Mouse (Mus musculus): Measurements from ENCODE around the gene Cnnm4. TPM values are rescaled to one million over a fixed set of nuclear protein-coding genes. Genes with fewer than 3 reads are reported as not detected.

Cnnm4 gene
- total and polyA plus RNA-seq, 3 experiments, result 3.9 to 4.6 (median 4.4) TPM

DNA sequence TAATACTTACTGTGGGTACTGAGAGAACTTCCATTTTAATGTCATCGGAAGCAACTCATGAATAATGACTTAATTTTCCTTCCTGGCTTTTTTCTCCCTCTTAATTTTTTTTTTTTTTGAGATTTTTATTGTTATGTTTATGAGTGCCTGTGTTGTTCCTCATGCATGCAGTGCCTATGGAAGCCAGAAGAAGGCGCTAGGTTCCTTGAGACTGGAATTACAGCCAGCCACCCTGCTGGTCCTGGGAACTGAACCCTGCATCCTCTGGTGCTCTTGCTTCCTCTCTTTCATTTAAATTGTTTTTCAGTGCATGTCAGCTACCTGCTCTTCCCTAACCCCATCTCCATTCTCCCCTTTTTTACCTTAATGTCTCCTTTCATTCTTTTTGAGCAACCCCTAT lies 42.3 kb downstream of the Cnnm4 start:
- H3K27ac ChIP-seq, result no peak overlapping the region
- H3K27me3 ChIP-seq (ENCODE audit: control insufficient read depth, insufficient read depth, low read length), result no peaks in the 10 kb centered on the region
- H3K79me2 ChIP-seq (replicated peaks; ENCODE audit: control insufficient read depth, insufficient read depth, low read length), result 0 out of 2 replicates have a peak, but pooled peaks cover 2% of the 10 kb centered on the region
- H3K36me3 ChIP-seq (ENCODE audit: control insufficient read depth, insufficient read depth, low read length), result peaks cover 4% of the 10 kb centered on the region; the same call in 1 of the 2 replicates
- peak overlapping the region; percentile 68 for H3K4me3 ChIP-seq
- TF ChIP-seq CTCF (IDR thresholded peaks at IDR 0.05) (peak; percentile 67), EP300 (IDR thresholded peaks at IDR 0.05; ENCODE audit: insufficient read depth, low read depth, low read length) (no peak), POLR2A (IDR thresholded peaks at IDR 0.05; ENCODE audit: insufficient read depth, low read depth, low read length) (no peak)
- DNase-seq, result no peak
- WGBS, result 58% methylated on average over 2 of the region's 2 CpGs
- no peak overlapping the region for H3K9ac ChIP-seq (ENCODE audit: low read depth, low read length)
- H3K4me1 ChIP-seq (ENCODE audit: control insufficient read depth, insufficient read depth, low read length), result peaks cover 6% of the 10 kb centered on the region
- intact Hi-C loops (cut with DNase I), result loop anchor here (1.0 kb wide), 1 partner anchor 31 kb away; no protein-coding TSS in a partner anchor

DNA sequence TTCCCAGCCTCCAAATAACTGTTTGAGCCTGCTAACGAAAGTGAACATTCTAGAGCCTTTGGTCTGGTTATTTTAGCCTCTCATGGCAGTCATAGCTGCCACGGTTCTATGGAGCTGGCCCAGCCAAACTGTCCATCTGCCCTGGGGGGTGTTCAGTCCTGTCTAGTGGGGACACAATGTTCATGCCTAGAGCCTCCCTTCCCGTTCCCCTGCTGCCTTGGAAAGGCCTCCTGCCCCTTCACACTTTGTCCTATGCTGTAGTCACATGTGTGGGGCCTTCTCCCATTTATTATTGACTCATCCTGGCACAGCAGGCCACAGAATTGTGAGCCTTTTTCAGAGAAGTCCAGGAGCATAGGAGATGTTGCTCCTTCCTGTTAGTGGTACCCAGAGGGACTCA lies 46.8 kb downstream of the Cnnm4 start:
- Histone ChIP-seq H3K4me1 (ENCODE audit: control insufficient read depth, insufficient read depth, low read length) (peaks cover 5% of the 10 kb centered on the region; the same call in 1 of the 2 replicates), H3K27me3 (ENCODE audit: control insufficient read depth, insufficient read depth, low read length) (no peaks in the 10 kb centered on the region), H3K4me3 (no peak overlapping the region), H3K79me2 (replicated peaks; ENCODE audit: control insufficient read depth, insufficient read depth, low read length) (0 out of 2 replicates have a peak, but pooled peaks cover 2% of the 10 kb centered on the region), H3K36me3 (ENCODE audit: control insufficient read depth, insufficient read depth, low read length) (peaks cover 5% of the 10 kb centered on the region), H3K27ac (no peak overlapping the region), H3K9ac (ENCODE audit: low read depth, low read length) (no peak overlapping the region)
- 56% methylated on average over 3 of the region's 3 CpGs for WGBS
- no peak for DNase-seq
- intact Hi-C loops (cut with DNase I), result no loop called here
- TF ChIP-seq CTCF (IDR thresholded peaks at IDR 0.05) (no peak), POLR2A (IDR thresholded peaks at IDR 0.05; ENCODE audit: insufficient read depth, low read depth, low read length) (no peak), EP300 (IDR thresholded peaks at IDR 0.05; ENCODE audit: insufficient read depth, low read depth, low read length) (no peak)

DNA sequence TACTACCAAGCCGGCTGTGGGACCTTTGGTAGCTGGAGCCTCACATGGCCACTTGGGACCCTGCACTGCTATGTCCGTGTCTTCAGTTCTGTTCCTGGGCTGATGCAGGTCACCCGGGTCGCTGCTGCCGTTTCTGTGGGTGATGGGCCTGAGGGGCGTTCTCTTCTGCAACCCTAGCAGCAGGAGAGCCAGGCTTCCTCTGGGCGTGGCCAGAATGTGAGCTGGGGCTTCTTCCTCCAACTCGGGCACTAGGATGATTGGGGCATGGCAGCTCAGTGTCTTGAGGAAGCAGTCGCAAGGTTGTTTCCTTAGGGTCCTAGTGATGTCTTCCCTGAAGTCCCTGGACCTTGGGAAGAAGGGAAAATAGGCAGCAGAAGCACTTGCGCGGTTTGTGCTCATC lies 48.2 kb downstream of the Cnnm4 start:
- Histone ChIP-seq H3K9ac (ENCODE audit: low read depth, low read length) (no peak overlapping the region), H3K27ac (no peak overlapping the region), H3K4me1 (ENCODE audit: control insufficient read depth, insufficient read depth, low read length) (peaks cover 5% of the 10 kb centered on the region; the same call in 1 of the 2 replicates), H3K4me3 (no peak overlapping the region), H3K27me3 (ENCODE audit: control insufficient read depth, insufficient read depth, low read length) (no peaks in the 10 kb centered on the region), H3K36me3 (ENCODE audit: control insufficient read depth, insufficient read depth, low read length) (peaks cover 3% of the 10 kb centered on the region), H3K79me2 (replicated peaks; ENCODE audit: control insufficient read depth, insufficient read depth, low read length) (0 out of 2 replicates have a peak, but pooled peaks cover 2% of the 10 kb centered on the region)
- no peak for TF ChIP-seq CTCF (IDR thresholded peaks at IDR 0.05)
- TF ChIP-seq EP300 (IDR thresholded peaks at IDR 0.05; ENCODE audit: insufficient read depth, low read depth, low read length), result no peak
- no peak for TF ChIP-seq POLR2A (IDR thresholded peaks at IDR 0.05; ENCODE audit: insufficient read depth, low read depth, low read length)
- 79% methylated on average over 11 of the region's 11 CpGs for WGBS
- intact Hi-C loops (cut with DNase I), result no loop called here
- DNase-seq, result no peak

GRCm38 (mm10) chr1:36522210-36522609 lies 50.8 kb downstream of the Cnnm4 start:
- 89% methylated on average over 7 of the region's 7 CpGs for WGBS
- Histone ChIP-seq H3K27ac (no peak overlapping the region), H3K36me3 (ENCODE audit: control insufficient read depth, insufficient read depth, low read length) (peaks cover 3% of the 10 kb centered on the region), H3K27me3 (ENCODE audit: control insufficient read depth, insufficient read depth, low read length) (no peaks in the 10 kb centered on the region), H3K79me2 (replicated peaks; ENCODE audit: control insufficient read depth, insufficient read depth, low read length) (no peaks in the 10 kb centered on the region), H3K9ac (ENCODE audit: low read depth, low read length) (no peak overlapping the region), H3K4me1 (ENCODE audit: control insufficient read depth, insufficient read depth, low read length) (peaks cover 3% of the 10 kb centered on the region; the same call in 1 of the 2 replicates), H3K4me3 (no peak overlapping the region)
- no peak for DNase-seq
- TF ChIP-seq CTCF (IDR thresholded peaks at IDR 0.05), result no peak
- no peak for TF ChIP-seq POLR2A (IDR thresholded peaks at IDR 0.05; ENCODE audit: insufficient read depth, low read depth, low read length)
- no peak for TF ChIP-seq EP300 (IDR thresholded peaks at IDR 0.05; ENCODE audit: insufficient read depth, low read depth, low read length)
- intact Hi-C loops (cut with DNase I), result no loop called here

DNA sequence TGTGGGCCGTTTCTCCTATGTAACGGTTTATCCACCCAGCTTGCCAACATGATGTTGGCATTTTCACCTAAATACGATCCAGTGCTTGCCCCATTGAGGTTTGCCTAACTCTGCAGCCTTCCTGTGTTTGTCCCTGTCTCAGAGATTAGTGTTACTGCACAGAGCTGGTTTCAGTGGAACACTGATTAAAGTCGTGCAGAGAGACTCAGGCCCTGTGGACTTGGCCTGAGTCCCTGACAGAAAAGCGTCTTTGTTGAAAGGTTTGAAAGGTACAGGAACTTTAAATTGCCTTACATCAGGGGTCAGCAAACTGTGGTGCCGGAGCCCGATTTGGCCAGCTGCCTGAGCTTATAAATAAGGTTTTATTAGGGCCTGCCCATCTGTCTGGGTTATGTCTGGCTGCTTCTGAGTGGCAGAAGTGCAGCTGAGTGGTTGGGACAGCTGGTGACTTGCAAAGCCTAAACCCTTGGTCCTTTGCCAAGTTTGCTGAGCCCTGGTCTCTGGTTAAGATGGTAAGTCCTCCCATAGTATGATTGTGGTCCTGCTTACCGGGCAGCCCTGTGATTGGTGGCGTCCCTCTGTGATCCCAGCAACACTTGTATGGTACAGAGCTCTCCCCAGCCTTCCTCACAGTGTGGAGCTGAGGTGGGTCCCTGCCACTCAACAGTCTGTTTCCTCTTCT lies 52.1 kb downstream of the Cnnm4 start:
- H3K4me1 ChIP-seq (ENCODE audit: control insufficient read depth, insufficient read depth, low read length), result no peaks in the 10 kb centered on the region
- no peak overlapping the region for H3K4me3 ChIP-seq

GRCm38 (mm10) chr1:36524058-36524457 lies 52.6 kb downstream of the Cnnm4 start:
- Histone ChIP-seq H3K4me3 (no peak overlapping the region), H3K9ac (ENCODE audit: low read depth, low read length) (no peak overlapping the region), H3K4me1 (ENCODE audit: control insufficient read depth, insufficient read depth, low read length) (no peaks in the 10 kb centered on the region), H3K27ac (no peak overlapping the region), H3K36me3 (ENCODE audit: control insufficient read depth, insufficient read depth, low read length) (peaks cover 3% of the 10 kb centered on the region), H3K27me3 (ENCODE audit: control insufficient read depth, insufficient read depth, low read length) (no peaks in the 10 kb centered on the region), H3K79me2 (replicated peaks; ENCODE audit: control insufficient read depth, insufficient read depth, low read length) (no peaks in the 10 kb centered on the region)
- WGBS, result 83% methylated on average over 5 of the region's 5 CpGs
- TF ChIP-seq POLR2A (IDR thresholded peaks at IDR 0.05; ENCODE audit: insufficient read depth, low read depth, low read length) (no peak), CTCF (IDR thresholded peaks at IDR 0.05) (no peak)
- intact Hi-C loops (cut with DNase I), result no loop called here
- DNase-seq, result no peak

More for the DNA sequence above, 52.1 kb downstream of the Cnnm4 start:
- H3K36me3 ChIP-seq (ENCODE audit: control insufficient read depth, insufficient read depth, low read length), result peaks cover 3% of the 10 kb centered on the region
- TF ChIP-seq EP300 (IDR thresholded peaks at IDR 0.05; ENCODE audit: insufficient read depth, low read depth, low read length) (no peak), CTCF (IDR thresholded peaks at IDR 0.05) (no peak), POLR2A (IDR thresholded peaks at IDR 0.05; ENCODE audit: insufficient read depth, low read depth, low read length) (no peak)
- no peak overlapping the region for H3K9ac ChIP-seq (ENCODE audit: low read depth, low read length)
- no peak for DNase-seq
- H3K27me3 ChIP-seq (ENCODE audit: control insufficient read depth, insufficient read depth, low read length), result no peaks in the 10 kb centered on the region
- no peaks in the 10 kb centered on the region for H3K79me2 ChIP-seq (replicated peaks; ENCODE audit: control insufficient read depth, insufficient read depth, low read length)
- intact Hi-C loops (cut with DNase I), result no loop called here
- WGBS, result 56% methylated on average over 9 of the region's 9 CpGs
- H3K27ac ChIP-seq, result no peak overlapping the region

All from heart, adult 2 months (tissue).